Mouse (Mus musculus) hindbrain, embryonic 15.5 days (tissue): ENCODE measurements around the gene Itga2. TPM values are rescaled to one million over a fixed set of nuclear protein-coding genes. Genes with fewer than 3 reads are reported as not detected.

Experiments
- ATAC-seq: fragments of 200-750 bp; cut with Nextera tagmentation; 2 replicates; pipeline ENCODE4 v1.8.0; 2017; ENCODE audit warnings: low read depth, moderate number of reproducible peaks, moderate TSS enrichment; ENCODE audit not compliant: low FRiP score
- H3K27ac ChIP-seq: fragments of 300-500 bp; sonication (generic); replicated peaks from 2 replicates; pipeline ENCODE4 v1.5.1; 2015; ENCODE audit warnings: mild to moderate bottlenecking, inconsistent platforms
- H3K27me3 ChIP-seq: fragments of 300-500 bp; sonication (generic); 2 replicates; pipeline ENCODE4 v1.6.1; 2015; ENCODE audit warnings: control low read depth, inconsistent platforms
- H3K36me3 ChIP-seq: fragments of 300-500 bp; sonication (generic); 2 replicates; pipeline ENCODE4 v1.6.1; 2015; ENCODE audit warnings: control low read depth, inconsistent platforms
- H3K4me1 ChIP-seq: fragments of 300-500 bp; sonication (generic); replicated peaks from 2 replicates; pipeline ENCODE4 v1.6.1; 2015; ENCODE audit warnings: control low read depth, inconsistent platforms
- H3K4me2 ChIP-seq: fragments of 300-500 bp; sonication (generic); 2 replicates; pipeline ENCODE4 v1.6.1; 2015; ENCODE audit warnings: moderate library complexity, mild to moderate bottlenecking, inconsistent platforms
- H3K4me3 ChIP-seq: fragments of 300-500 bp; sonication (generic); 2 replicates; pipeline ENCODE4 v1.5.1; 2015; ENCODE audit warnings: mild to moderate bottlenecking, inconsistent platforms
- H3K9ac ChIP-seq: fragments of 300-500 bp; sonication (generic); 2 replicates; pipeline ENCODE4 v1.6.1; 2015; ENCODE audit warnings: inconsistent platforms
- H3K9me3 ChIP-seq: fragments of 300-500 bp; sonication (generic); 2 replicates; pipeline ENCODE4 v1.6.1; 2016; ENCODE audit warnings: control low read depth, inconsistent platforms
- WGBS: fragments of 180-500 bp; shearing (Covaris S2); methylation state at CpG from one replicate; pipeline ENCODE4 v1.1.7; 2015; 5-methylcytosine and 5-hydroxymethylcytosine counted together
- polyA plus RNA-seq: library from polyadenylated mRNA; unstranded; fragments of >200 nt; fragmentation: Nextera tagmentation; extraction: Ambion mirVana; gene quantifications from 2 replicates; pipeline ENCODE4 v1.2.1, GENCODE M21; 2015

Gene Itga2
- polyA plus RNA-seq, result 1.6 and 2.1 TPM in 2 replicates

- H3K9ac ChIP-seq, result peak within 1 kb of the TSS; percentile 38
- ATAC-seq, result peak; percentile 85
- H3K36me3 ChIP-seq, result no peaks in the 10 kb centered on the region
- H3K4me1 ChIP-seq, result peaks cover 13% of the 10 kb centered on the region; the same call in 1 of the 2 replicates
- no peak within 1 kb of the TSS for H3K27ac ChIP-seq
- 2% methylated on average over 28 of the region's 28 CpGs for WGBS
- peak within 1 kb of the TSS; percentile 39 for H3K4me3 ChIP-seq
- H3K9me3 ChIP-seq, result no peaks in the 10 kb centered on the region
- peaks cover 18% of the 10 kb centered on the region; the same call in 1 of the 2 replicates for H3K27me3 ChIP-seq
- peak within 1 kb of the TSS; percentile 79 for H3K4me2 ChIP-seq
Observed at GRCm38 (mm10) chr13:114931775-114932294, at the start of gene Itga2. Itga2 (minus strand) TSS chr13:114932100.

GRCm38 (mm10) chr13:114980831-114981419 is 49.0 kb upstream of the Itga2 start:
- H3K9me3 ChIP-seq, result no peaks in the 10 kb centered on the region
- no peaks in the 10 kb centered on the region for H3K27me3 ChIP-seq
- H3K4me3 ChIP-seq, result no peak overlapping the region
- H3K4me1 ChIP-seq, result no peaks in the 10 kb centered on the region
- no peak overlapping the region for H3K27ac ChIP-seq
- no peaks in the 10 kb centered on the region for H3K36me3 ChIP-seq
- no peak for ATAC-seq
- H3K4me2 ChIP-seq, result no peak overlapping the region
- H3K9ac ChIP-seq, result no peak overlapping the region
- WGBS, result 43% methylated on average over 10 of the region's 10 CpGs

DNA sequence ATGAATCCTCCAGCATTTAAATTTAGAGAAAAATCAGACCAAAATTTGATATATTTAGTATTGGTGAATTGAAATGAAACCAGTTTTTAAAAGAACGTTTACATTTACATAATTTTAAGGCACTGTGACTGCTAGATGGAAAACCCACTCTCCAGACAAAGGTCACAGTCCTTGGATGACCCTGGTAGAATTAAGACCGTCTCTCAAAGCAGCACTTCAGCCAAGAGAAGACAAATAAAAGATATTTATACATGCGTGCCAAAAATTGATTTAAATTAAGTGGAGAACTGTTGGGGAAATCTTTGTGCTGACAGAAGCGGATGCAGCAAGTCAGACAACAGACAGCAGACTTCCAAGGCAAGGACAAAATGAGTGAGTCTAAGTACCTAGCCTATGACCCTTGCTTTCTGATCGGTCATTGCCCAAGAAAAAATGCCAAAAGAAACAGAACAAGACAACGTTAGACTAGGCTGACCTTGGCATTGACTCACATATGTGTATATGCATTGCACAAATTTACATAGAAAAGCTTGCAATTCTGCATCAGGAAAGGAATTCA is 42.7 kb upstream of the Itga2 start:
- Histone ChIP-seq H3K4me1 (no peaks in the 10 kb centered on the region), H3K27ac (no peak overlapping the region), H3K4me3 (no peak overlapping the region), H3K9ac (no peak overlapping the region), H3K4me2 (no peak overlapping the region), H3K27me3 (no peaks in the 10 kb centered on the region), H3K36me3 (no peaks in the 10 kb centered on the region), H3K9me3 (no peaks in the 10 kb centered on the region)
- 78% methylated on average over 6 of the region's 6 CpGs for WGBS
- no peak for ATAC-seq

- H3K9ac ChIP-seq, result no peak overlapping the region
- no peak overlapping the region for H3K4me3 ChIP-seq
- no peak for ATAC-seq
- no peaks in the 10 kb centered on the region for H3K27me3 ChIP-seq
- H3K9me3 ChIP-seq, result no peaks in the 10 kb centered on the region
- no peaks in the 10 kb centered on the region for H3K36me3 ChIP-seq
- 95% methylated on average over 3 of the region's 3 CpGs for WGBS
- H3K27ac ChIP-seq, result no peak overlapping the region
- H3K4me1 ChIP-seq, result no peaks in the 10 kb centered on the region
- no peak overlapping the region for H3K4me2 ChIP-seq
Observed at GRCm38 (mm10) chr13:114971905-114972304, 40.0 kb upstream of the Itga2 start.

GRCm38 (mm10) chr13:114964233-114964632 is 32.3 kb upstream of the Itga2 start:
- no peak overlapping the region for H3K9ac ChIP-seq
- H3K27ac ChIP-seq, result no peak overlapping the region
- H3K4me3 ChIP-seq, result no peak overlapping the region
- no peaks in the 10 kb centered on the region for H3K27me3 ChIP-seq
- H3K4me1 ChIP-seq, result no peaks in the 10 kb centered on the region
- WGBS, result 36% methylated on average over 2 of the region's 2 CpGs
- H3K36me3 ChIP-seq, result no peaks in the 10 kb centered on the region
- ATAC-seq, result peak; percentile 93
- no peaks in the 10 kb centered on the region for H3K9me3 ChIP-seq
- no peak overlapping the region for H3K4me2 ChIP-seq

- no peak overlapping the region for H3K27ac ChIP-seq
- H3K4me3 ChIP-seq, result no peak overlapping the region
- no peak overlapping the region for H3K4me2 ChIP-seq
- H3K4me1 ChIP-seq, result no peaks in the 10 kb centered on the region
- no peaks in the 10 kb centered on the region for H3K9me3 ChIP-seq
- no peak for ATAC-seq
- H3K27me3 ChIP-seq, result no peaks in the 10 kb centered on the region
- no peak overlapping the region for H3K9ac ChIP-seq
- no peaks in the 10 kb centered on the region for H3K36me3 ChIP-seq
Observed at GRCm38 (mm10) chr13:114954516-114954915, 22.6 kb upstream of the Itga2 start.

DNA sequence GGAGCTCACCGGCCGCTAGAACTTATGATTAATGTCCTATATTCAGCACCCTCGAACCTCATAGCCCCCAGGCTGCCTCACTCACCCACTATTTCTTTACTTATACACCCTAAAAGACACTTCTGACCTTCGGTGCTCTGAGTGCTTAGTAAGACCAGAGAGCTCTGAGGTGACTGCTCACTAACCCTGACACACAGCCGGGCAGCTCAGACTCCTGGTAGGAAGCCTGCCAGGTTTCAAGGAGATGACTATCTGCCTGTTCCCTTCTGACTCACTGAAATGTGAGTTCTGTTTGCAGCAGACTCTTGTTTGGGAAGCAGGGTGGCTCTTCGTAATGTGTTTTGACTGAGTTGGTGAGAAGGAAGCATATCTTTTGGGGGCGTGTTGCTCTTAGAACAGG is 1.6 kb upstream of the Itga2 start:
- H3K4me3 ChIP-seq, result no peak overlapping the region
- no peak overlapping the region for H3K9ac ChIP-seq
- 92% methylated on average over 7 of the region's 7 CpGs for WGBS
- H3K9me3 ChIP-seq, result no peaks in the 10 kb centered on the region
- H3K4me1 ChIP-seq, result peaks cover 13% of the 10 kb centered on the region; the same call in 1 of the 2 replicates
- ATAC-seq, result no peak
- no peak overlapping the region for H3K27ac ChIP-seq
- no peaks in the 10 kb centered on the region for H3K36me3 ChIP-seq
- H3K4me2 ChIP-seq, result no peak overlapping the region
- H3K27me3 ChIP-seq, result peaks cover 18% of the 10 kb centered on the region; the same call in 1 of the 2 replicates

GRCm38 (mm10) chr13:114930996-114931649 is 777 bp downstream of the Itga2 start:
- ATAC-seq, result peak; percentile 47; the same call in 1 of the 2 replicates
- peak overlapping the region; percentile 38 for H3K9ac ChIP-seq
- H3K27ac ChIP-seq, result no peak overlapping the region
- H3K4me1 ChIP-seq, result peaks cover 13% of the 10 kb centered on the region; the same call in 1 of the 2 replicates
- no peaks in the 10 kb centered on the region for H3K36me3 ChIP-seq
- WGBS, result under 1% methylated on average over 10 of the region's 10 CpGs
- no peaks in the 10 kb centered on the region for H3K9me3 ChIP-seq
- H3K4me2 ChIP-seq, result peak overlapping the region; percentile 79
- H3K27me3 ChIP-seq, result peaks cover 18% of the 10 kb centered on the region; the same call in 1 of the 2 replicates
- H3K4me3 ChIP-seq, result peak overlapping the region; percentile 39

GRCm38 (mm10) chr13:114924785-114925184 is 7.1 kb downstream of the Itga2 start:
- 81% methylated on average over 1 of the region's 1 CpGs for WGBS

GRCm38 (mm10) chr13:114923331-114923730 is 8.6 kb downstream of the Itga2 start:
- Histone ChIP-seq H3K36me3 (no peaks in the 10 kb centered on the region), H3K27me3 (no peaks in the 10 kb centered on the region), H3K4me2 (peak overlapping the region; percentile 38), H3K9me3 (no peaks in the 10 kb centered on the region), H3K27ac (peak overlapping the region; percentile 26; the same call in 1 of the 2 replicates), H3K4me3 (no peak overlapping the region), H3K4me1 (peaks cover 7% of the 10 kb centered on the region), H3K9ac (no peak overlapping the region)
- WGBS, result 14% methylated on average over 9 of the region's 9 CpGs
- peak; percentile 91; the same call in 1 of the 2 replicates for ATAC-seq

More at GRCm38 (mm10) chr13:114924785-114925184, 7.1 kb downstream of the Itga2 start:
- H3K9me3 ChIP-seq, result no peaks in the 10 kb centered on the region
- no peak for ATAC-seq
- H3K9ac ChIP-seq, result no peak overlapping the region
- no peak overlapping the region for H3K4me3 ChIP-seq
- H3K4me1 ChIP-seq, result peaks cover 7% of the 10 kb centered on the region
- no peaks in the 10 kb centered on the region for H3K27me3 ChIP-seq
- H3K4me2 ChIP-seq, result no peak overlapping the region
- no peaks in the 10 kb centered on the region for H3K36me3 ChIP-seq
- H3K27ac ChIP-seq, result no peak overlapping the region

DNA sequence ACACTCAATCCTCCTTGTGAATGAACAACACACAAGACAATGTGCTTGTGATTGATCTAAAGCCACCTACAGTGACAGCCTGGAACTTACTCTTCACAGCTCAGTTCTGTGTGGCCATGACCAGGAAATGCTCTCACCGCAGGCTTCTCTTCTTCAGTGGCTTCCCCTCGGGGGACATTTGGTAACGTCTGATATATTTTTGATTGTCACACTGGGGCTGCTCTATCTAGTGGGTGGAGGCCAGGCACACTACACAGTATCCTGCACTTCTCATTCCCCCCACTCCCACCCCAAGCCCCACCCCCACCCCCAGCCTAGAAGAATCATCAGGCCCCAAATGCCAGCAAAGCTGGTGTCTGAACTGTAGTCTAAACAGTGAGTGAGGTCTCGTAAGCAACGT is 16.1 kb downstream of the Itga2 start:
- Histone ChIP-seq H3K4me1 (no peaks in the 10 kb centered on the region), H3K27ac (no peak overlapping the region), H3K36me3 (no peaks in the 10 kb centered on the region), H3K4me2 (no peak overlapping the region), H3K9ac (no peak overlapping the region), H3K9me3 (no peaks in the 10 kb centered on the region), H3K4me3 (no peak overlapping the region), H3K27me3 (no peaks in the 10 kb centered on the region)
- ATAC-seq, result no peak
- 62% methylated on average over 5 of the region's 5 CpGs for WGBS

- no peaks in the 10 kb centered on the region for H3K4me1 ChIP-seq
- no peaks in the 10 kb centered on the region for H3K36me3 ChIP-seq
- no peak overlapping the region for H3K27ac ChIP-seq
- H3K27me3 ChIP-seq, result no peaks in the 10 kb centered on the region
- H3K4me3 ChIP-seq, result no peak overlapping the region
- no peak overlapping the region for H3K4me2 ChIP-seq
- WGBS, result 91% methylated on average over 4 of the region's 4 CpGs
- no peak overlapping the region for H3K9ac ChIP-seq
- no peaks in the 10 kb centered on the region for H3K9me3 ChIP-seq
- ATAC-seq, result no peak
Observed at GRCm38 (mm10) chr13:114914963-114915362, 16.9 kb downstream of the Itga2 start.
